Mouse (Mus musculus) testis, postnatal 10 days (tissue): ENCODE data around the gene Psmc5.

Experiments used
- DNase-seq: peaks from one replicate; pipeline ENCODE4 v3.0.0; 2021; ENCODE audit warnings: low spot score

Gene Psmc5

GRCm38 (mm10) chr11:106307432-106307831, 51.5 kb downstream of the Psmc5 start:
- DNase-seq, result no peak

DNA sequence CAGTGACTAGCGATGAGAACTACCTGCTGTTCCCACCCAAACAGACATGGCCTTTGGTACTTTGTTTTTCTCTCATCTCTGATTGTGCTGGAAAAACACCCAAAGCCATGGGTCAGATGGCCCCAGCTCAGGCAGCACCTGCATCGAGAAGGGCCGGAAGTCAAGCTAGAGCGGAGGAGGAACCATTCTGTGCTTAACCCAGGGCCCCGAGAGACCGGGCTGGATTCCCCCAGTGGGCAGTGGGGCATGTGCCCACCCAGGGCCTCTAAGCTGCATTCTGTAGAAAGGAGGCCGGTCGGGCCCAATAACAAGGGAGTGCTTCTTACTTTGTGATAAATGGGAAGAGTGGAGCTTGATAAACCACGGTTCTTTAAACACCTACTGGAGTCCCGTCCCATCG, 52.2 kb downstream of the Psmc5 start:
- DNase-seq, result no peak

DNA sequence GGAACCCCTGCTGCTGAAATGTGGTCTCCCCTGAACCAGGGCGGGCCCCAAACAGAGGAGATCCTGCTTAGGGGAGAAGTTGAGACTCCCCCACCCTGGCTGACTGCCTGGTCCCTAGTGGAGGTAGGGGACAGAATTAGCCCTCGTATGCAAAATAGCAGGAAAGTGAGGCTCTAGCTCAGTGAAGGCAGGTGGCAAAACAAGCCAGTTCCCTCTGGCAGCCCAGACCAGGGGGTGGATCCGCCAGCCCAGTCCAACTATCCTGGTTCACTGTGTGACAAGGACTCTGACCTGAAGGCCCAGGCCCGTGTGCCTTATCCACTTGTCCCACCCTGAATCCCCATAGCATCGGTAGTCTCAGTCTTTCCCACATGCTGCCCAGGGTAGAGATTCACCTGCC, 54.2 kb downstream of the Psmc5 start:
- DNase-seq, result no peak
